Mouse (Mus musculus): Measurements from ENCODE around the gene Ctcf. TPM values are rescaled to one million over a fixed set of nuclear protein-coding genes. Genes with fewer than 3 reads are reported as not detected.

Gene Ctcf
- polyA plus RNA-seq, 1 experiment: 24.5 TPM

DNA sequence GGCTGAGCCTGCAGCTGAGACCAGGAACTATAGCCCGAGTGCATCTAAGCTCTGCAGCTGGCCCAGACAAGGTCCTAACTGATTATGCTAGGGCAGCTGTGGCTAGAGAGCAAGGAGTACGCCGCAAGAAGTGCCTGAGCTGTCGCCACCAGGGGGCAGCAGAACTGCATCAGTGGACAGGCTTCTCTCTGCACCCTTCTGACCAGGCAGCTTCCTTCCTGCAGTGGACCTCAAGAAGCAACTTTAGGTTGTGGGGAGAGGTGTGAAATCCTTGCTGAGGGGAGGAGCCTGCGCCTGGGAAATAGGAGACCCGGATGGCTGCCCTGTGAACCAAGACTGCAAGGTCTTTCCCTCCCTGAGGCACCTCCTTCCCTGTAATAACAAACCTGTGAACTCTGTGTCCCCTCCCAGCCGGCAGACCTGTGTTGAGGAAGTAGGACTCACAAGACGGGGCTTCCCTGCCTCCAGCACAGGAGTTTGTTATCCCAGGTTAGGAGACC, 13.9 kb upstream of the Ctcf start:
- H3K27ac ChIP-seq (ENCODE audit: insufficient read depth, low read length): peak overlapping the region; percentile 99
- H3K27me3 ChIP-seq (ENCODE audit: control insufficient read depth, insufficient read depth, low read length): no peaks in the 10 kb centered on the region
- H3K4me3 ChIP-seq (ENCODE audit: extremely low read depth, insufficient read depth, insufficient read length): peak overlapping the region; percentile 37
- H3K36me3 ChIP-seq (ENCODE audit: control insufficient read depth, insufficient read depth, low read length): peaks cover 20% of the 10 kb centered on the region
- TF ChIP-seq POLR2A (IDR thresholded peaks at IDR 0.05; ENCODE audit: low read depth, low read length): no peak
- peak; percentile 99 for TF ChIP-seq CTCF (IDR thresholded peaks at IDR 0.05; ENCODE audit: extremely low read depth, insufficient read depth, insufficient read length, insufficient replicate concordance)
- DNase-seq (ENCODE audit: low read depth in 1 of 2, low spot score in 2 of 2): peak; percentile 91 to 96
- peaks cover 23% of the 10 kb centered on the region for H3K4me1 ChIP-seq (ENCODE audit: control insufficient read depth, insufficient read depth, insufficient read length)
- 1% methylated on average over 8 of the region's 8 CpGs for WGBS

DNA sequence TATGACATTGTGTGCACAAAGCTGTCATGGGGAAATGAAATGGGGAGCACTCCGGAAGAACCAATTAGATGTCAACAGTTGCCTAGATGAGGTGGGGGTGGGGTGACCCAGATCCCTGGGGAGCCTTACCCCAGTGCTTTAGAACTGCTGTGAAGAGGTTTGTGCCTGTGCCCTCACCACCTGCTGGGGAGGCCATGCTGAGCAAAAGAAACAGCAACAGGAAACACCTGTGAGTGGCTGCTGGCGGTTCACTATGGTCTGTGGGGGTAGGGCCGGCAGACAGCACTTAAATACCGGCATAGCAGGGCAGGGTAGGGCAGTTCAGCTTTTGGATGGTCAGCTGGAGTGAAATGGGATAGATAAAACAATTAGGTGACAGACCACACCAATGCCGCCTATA, 13.2 kb upstream of the Ctcf start:
- peak overlapping the region; percentile 45 for H3K4me3 ChIP-seq (ENCODE audit: extremely low read depth, insufficient read depth, insufficient read length)
- H3K27me3 ChIP-seq (ENCODE audit: control insufficient read depth, insufficient read depth, low read length): no peaks in the 10 kb centered on the region
- DNase-seq (ENCODE audit: low read depth in 1 of 2, low spot score in 2 of 2): peak; percentile 88 to 98
- WGBS: 7% methylated on average over 5 of the region's 5 CpGs
- H3K27ac ChIP-seq (ENCODE audit: insufficient read depth, low read length): peak overlapping the region; percentile 99
- TF ChIP-seq CTCF (IDR thresholded peaks at IDR 0.05; ENCODE audit: extremely low read depth, insufficient read depth, insufficient read length, insufficient replicate concordance) (no peak), POLR2A (IDR thresholded peaks at IDR 0.05; ENCODE audit: low read depth, low read length) (peak; percentile 70; the same call in 1 of the 2 replicates)
- peaks cover 23% of the 10 kb centered on the region for H3K4me1 ChIP-seq (ENCODE audit: control insufficient read depth, insufficient read depth, insufficient read length)
- peaks cover 15% of the 10 kb centered on the region for H3K36me3 ChIP-seq (ENCODE audit: control insufficient read depth, insufficient read depth, low read length)

DNA sequence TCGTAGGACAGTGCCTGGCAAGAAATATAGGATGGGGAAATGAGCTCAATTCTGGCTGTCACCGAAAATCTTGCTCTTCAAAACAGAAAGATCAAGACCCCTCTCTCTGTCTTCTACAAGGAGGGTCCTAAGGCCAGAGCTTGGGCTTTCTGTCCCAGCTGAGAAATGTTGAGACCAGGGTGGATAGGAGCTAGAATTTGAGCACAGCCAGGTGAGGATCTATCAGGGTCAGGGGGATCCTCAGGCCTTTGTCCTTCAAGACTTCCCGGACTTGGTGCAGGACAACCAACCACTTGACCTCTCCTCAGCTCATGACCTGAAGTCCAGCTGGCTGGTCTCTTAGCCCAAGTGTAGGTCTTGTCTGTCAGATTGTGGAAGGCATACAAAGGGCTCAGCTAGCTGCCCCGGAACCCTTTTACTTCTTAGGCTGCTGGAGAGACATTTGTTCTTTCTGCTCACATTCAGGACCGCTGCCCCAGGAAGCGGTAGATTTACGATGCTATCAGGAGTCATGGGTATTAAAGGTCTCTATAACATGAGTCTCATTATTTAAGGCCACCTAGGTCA, 12.6 kb upstream of the Ctcf start:
- no peak for TF ChIP-seq CTCF (IDR thresholded peaks at IDR 0.05; ENCODE audit: extremely low read depth, insufficient read depth, insufficient read length, insufficient replicate concordance)
- TF ChIP-seq POLR2A (IDR thresholded peaks at IDR 0.05; ENCODE audit: low read depth, low read length): no peak
- Histone ChIP-seq H3K4me3 (ENCODE audit: extremely low read depth, insufficient read depth, insufficient read length) (peak overlapping the region; percentile 45), H3K27ac (ENCODE audit: insufficient read depth, low read length) (peak overlapping the region; percentile 99), H3K4me1 (ENCODE audit: control insufficient read depth, insufficient read depth, insufficient read length) (peaks cover 24% of the 10 kb centered on the region), H3K36me3 (ENCODE audit: control insufficient read depth, insufficient read depth, low read length) (peaks cover 13% of the 10 kb centered on the region), H3K27me3 (ENCODE audit: control insufficient read depth, insufficient read depth, low read length) (no peaks in the 10 kb centered on the region)
- 27% methylated on average over 7 of the region's 7 CpGs for WGBS
- no peak for DNase-seq (ENCODE audit: low read depth in 1 of 2, low spot score in 2 of 2)

DNA sequence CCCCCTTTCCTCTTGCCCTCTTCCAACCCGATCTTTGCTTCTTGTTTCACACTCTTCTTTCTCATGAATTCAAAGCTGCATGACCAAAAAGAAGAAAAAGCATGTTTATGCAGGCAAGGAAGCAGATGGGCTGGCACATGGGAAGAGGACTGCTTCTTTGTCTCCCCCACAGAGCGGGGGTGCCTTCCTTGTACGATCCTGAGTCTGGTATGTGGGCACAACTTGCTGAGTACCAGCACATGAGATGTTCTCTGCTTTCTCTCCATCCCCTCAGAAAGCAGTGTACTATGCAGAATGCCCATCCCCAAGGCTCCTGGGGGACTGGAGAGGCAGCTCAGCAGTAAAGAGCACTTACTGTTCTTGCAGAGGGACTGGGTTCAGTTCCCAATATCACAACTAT, 12.0 kb upstream of the Ctcf start:
- H3K27ac ChIP-seq (ENCODE audit: insufficient read depth, low read length): peak overlapping the region; percentile 99
- no peaks in the 10 kb centered on the region for H3K27me3 ChIP-seq (ENCODE audit: control insufficient read depth, insufficient read depth, low read length)
- no peak overlapping the region for H3K4me3 ChIP-seq (ENCODE audit: extremely low read depth, insufficient read depth, insufficient read length)
- DNase-seq (ENCODE audit: low read depth in 1 of 2, low spot score in 2 of 2): peak in 1 of 2 experiments; percentile 34
- H3K4me1 ChIP-seq (ENCODE audit: control insufficient read depth, insufficient read depth, insufficient read length): peaks cover 24% of the 10 kb centered on the region
- 17% methylated on average over 3 of the region's 3 CpGs for WGBS
- H3K36me3 ChIP-seq (ENCODE audit: control insufficient read depth, insufficient read depth, low read length): peaks cover 13% of the 10 kb centered on the region
- TF ChIP-seq CTCF (IDR thresholded peaks at IDR 0.05; ENCODE audit: extremely low read depth, insufficient read depth, insufficient read length, insufficient replicate concordance): no peak
- no peak for TF ChIP-seq POLR2A (IDR thresholded peaks at IDR 0.05; ENCODE audit: low read depth, low read length)

DNA sequence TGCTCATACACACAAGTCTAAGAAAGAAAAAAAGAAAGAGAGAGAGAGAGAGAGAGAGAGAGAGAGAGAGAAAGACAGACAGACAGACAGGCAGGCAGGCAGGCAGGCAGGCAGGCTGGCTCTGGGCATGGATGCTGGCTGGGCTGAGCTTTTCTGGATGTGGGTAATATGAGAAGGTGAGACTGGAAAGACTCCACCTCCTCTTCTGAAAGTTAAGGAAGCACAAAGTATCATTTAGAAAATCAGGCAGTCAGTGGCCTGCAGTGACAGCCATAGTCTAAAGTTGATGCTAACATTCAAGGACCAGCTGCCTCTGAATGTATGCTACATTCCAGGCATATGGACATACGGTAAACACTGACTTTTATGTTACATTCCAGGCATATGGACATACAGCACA, 11.5 kb upstream of the Ctcf start:
- WGBS: 92% methylated on average over 1 of the region's 1 CpGs
- no peak for DNase-seq (ENCODE audit: low read depth in 1 of 2, low spot score in 2 of 2)
- no peak overlapping the region for H3K4me3 ChIP-seq (ENCODE audit: extremely low read depth, insufficient read depth, insufficient read length)
- H3K36me3 ChIP-seq (ENCODE audit: control insufficient read depth, insufficient read depth, low read length): peaks cover 11% of the 10 kb centered on the region
- H3K27ac ChIP-seq (ENCODE audit: insufficient read depth, low read length): peak overlapping the region; percentile 99
- TF ChIP-seq POLR2A (IDR thresholded peaks at IDR 0.05; ENCODE audit: low read depth, low read length) (no peak), CTCF (IDR thresholded peaks at IDR 0.05; ENCODE audit: extremely low read depth, insufficient read depth, insufficient read length, insufficient replicate concordance) (no peak)
- H3K4me1 ChIP-seq (ENCODE audit: control insufficient read depth, insufficient read depth, insufficient read length): peaks cover 24% of the 10 kb centered on the region
- no peaks in the 10 kb centered on the region for H3K27me3 ChIP-seq (ENCODE audit: control insufficient read depth, insufficient read depth, low read length)

DNA sequence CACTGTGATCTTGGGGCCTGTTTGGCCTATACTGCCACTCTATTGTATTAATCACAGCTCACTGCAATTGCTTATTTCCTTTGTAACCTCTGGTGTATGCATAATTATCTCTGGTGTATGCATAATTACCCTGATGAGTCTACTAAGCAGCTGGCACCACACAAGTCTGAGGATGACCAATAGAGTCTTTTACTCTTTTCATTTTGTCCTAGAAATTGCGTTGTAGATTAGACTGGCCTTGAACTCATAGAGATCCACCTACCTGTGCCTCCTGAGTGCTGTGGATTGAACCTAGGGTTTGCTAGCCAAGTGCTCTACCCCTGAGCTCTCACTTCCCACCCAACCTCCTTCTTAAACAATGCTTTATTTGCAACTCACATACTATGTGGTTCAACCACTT, 10.3 kb upstream of the Ctcf start:
- 56% methylated on average over 1 of the region's 1 CpGs for WGBS
- Histone ChIP-seq H3K4me3 (ENCODE audit: extremely low read depth, insufficient read depth, insufficient read length) (no peak overlapping the region), H3K27ac (ENCODE audit: insufficient read depth, low read length) (peak overlapping the region; percentile 99; the same call in 1 of the 2 replicates), H3K27me3 (ENCODE audit: control insufficient read depth, insufficient read depth, low read length) (no peaks in the 10 kb centered on the region), H3K4me1 (ENCODE audit: control insufficient read depth, insufficient read depth, insufficient read length) (peaks cover 24% of the 10 kb centered on the region), H3K36me3 (ENCODE audit: control insufficient read depth, insufficient read depth, low read length) (peaks cover 2% of the 10 kb centered on the region)
- TF ChIP-seq CTCF (IDR thresholded peaks at IDR 0.05; ENCODE audit: extremely low read depth, insufficient read depth, insufficient read length, insufficient replicate concordance) (no peak), POLR2A (IDR thresholded peaks at IDR 0.05; ENCODE audit: low read depth, low read length) (no peak)
- no peak for DNase-seq (ENCODE audit: low read depth in 1 of 2, low spot score in 2 of 2)

DNA sequence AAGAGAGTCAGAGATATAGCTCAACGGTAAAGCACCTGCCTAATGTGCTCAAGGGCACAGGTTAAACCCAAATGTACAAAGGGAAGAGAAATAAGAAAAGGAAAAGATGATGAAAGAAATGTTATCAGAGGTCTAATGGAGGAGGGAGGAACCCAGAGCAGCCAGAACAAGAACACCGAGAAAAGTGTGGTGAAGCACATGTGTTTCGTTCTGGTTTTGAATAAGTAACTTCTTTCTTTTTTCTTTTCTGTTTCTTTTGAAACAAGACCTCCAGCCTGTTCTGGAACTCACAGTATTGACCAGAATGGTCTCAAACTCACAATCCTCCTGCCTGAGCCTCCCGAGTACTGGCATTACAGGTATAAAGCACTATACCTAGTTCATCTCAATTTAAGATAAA, 7.0 kb upstream of the Ctcf start:
- DNase-seq (ENCODE audit: low read depth in 1 of 2, low spot score in 2 of 2): no peak
- Histone ChIP-seq H3K4me1 (ENCODE audit: control insufficient read depth, insufficient read depth, insufficient read length) (peaks cover 16% of the 10 kb centered on the region), H3K36me3 (ENCODE audit: control insufficient read depth, insufficient read depth, low read length) (no peaks in the 10 kb centered on the region), H3K4me3 (ENCODE audit: extremely low read depth, insufficient read depth, insufficient read length) (no peak overlapping the region), H3K27me3 (ENCODE audit: control insufficient read depth, insufficient read depth, low read length) (no peaks in the 10 kb centered on the region), H3K27ac (ENCODE audit: insufficient read depth, low read length) (no peak overlapping the region)
- TF ChIP-seq CTCF (IDR thresholded peaks at IDR 0.05; ENCODE audit: extremely low read depth, insufficient read depth, insufficient read length, insufficient replicate concordance) (no peak), POLR2A (IDR thresholded peaks at IDR 0.05; ENCODE audit: low read depth, low read length) (no peak)
- 52% methylated on average over 4 of the region's 4 CpGs for WGBS
